Mouse (Mus musculus) liver, embryonic 12.5 days (tissue): ENCODE measurements around the gene Atp12a. TPM values are rescaled to one million over a fixed set of nuclear protein-coding genes. Genes with fewer than 3 reads are reported as not detected.

Source experiments
- ATAC-seq: fragments of 200-750 bp; cut with Nextera tagmentation; 2 replicates; pipeline ENCODE4 v1.8.0; 2017; ENCODE audit warnings: moderate number of reproducible peaks, mild to moderate bottlenecking, moderate library complexity
- H3K27ac ChIP-seq: fragments of 300-500 bp; sonication (generic); 2 replicates; pipeline ENCODE4 v1.5.1; 2016; ENCODE audit warnings: mild to moderate bottlenecking
- H3K27me3 ChIP-seq: fragments of 300-500 bp; sonication (generic); replicated peaks from 2 replicates; pipeline ENCODE4 v1.6.1; 2016; ENCODE audit warnings: mild to moderate bottlenecking, moderate library complexity
- H3K36me3 ChIP-seq: fragments of 300-500 bp; sonication (generic); 2 replicates; pipeline ENCODE4 v1.6.1; 2016; ENCODE audit warnings: mild to moderate bottlenecking, moderate library complexity
- H3K4me1 ChIP-seq: fragments of 300-500 bp; sonication (generic); 2 replicates; pipeline ENCODE4 v1.6.1; 2016
- H3K4me2 ChIP-seq: fragments of 300-500 bp; sonication (generic); 2 replicates; pipeline ENCODE4 v1.6.1; 2016; ENCODE audit warnings: mild to moderate bottlenecking, moderate library complexity
- H3K4me3 ChIP-seq: fragments of 300-500 bp; sonication (generic); 2 replicates; pipeline ENCODE4 v1.5.1; 2016; ENCODE audit warnings: mild to moderate bottlenecking, moderate library complexity
- H3K9ac ChIP-seq: fragments of 300-500 bp; sonication (generic); 2 replicates; pipeline ENCODE4 v1.6.1; 2016; ENCODE audit warnings: mild to moderate bottlenecking, moderate library complexity
- H3K9me3 ChIP-seq: fragments of 300-500 bp; sonication (generic); replicated peaks from 2 replicates; pipeline ENCODE4 v1.6.1; 2016; ENCODE audit warnings: mild to moderate bottlenecking, moderate library complexity
- WGBS: fragments of 180-500 bp; shearing (Covaris S2); methylation state at CpG from one replicate; pipeline ENCODE4 v1.1.7; 2016; ENCODE audit not compliant: insufficient replicate concordance; 5-methylcytosine and 5-hydroxymethylcytosine counted together
- polyA plus RNA-seq: library from polyadenylated mRNA; unstranded; fragments of >200 nt; fragmentation: Nextera tagmentation; extraction: Ambion mirVana; gene quantifications from 2 replicates; pipeline ENCODE4 v1.2.1, GENCODE M21; 2016

The Atp12a gene
- not detected in 2 replicates for polyA plus RNA-seq

DNA sequence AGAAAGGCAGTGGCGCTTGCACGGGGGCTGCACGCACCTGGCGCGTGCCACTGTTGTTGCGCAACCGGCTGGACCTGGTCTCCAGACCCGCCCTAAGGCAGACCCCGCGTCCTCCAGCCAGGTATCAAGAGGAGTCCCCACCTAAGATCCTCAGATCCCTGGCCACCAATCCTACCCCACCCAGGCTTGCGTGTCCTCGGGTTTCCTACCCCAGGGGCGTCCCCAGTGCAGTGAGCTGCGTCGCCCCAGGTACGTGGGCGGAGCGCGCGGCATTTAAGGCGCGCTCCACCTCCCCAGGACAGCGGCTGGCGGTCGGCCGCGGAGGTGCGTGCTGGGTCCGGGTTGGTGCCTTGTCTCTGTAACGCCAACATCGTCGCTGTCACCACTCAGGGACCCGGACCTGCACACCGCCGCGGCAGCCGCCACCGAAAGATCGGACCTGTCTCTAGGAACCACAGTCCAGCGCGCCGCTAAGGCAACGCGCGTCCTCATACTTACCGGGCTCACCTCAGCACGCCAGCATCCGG lies at the start of gene Atp12a:
Atp12a (plus strand) TSS at position 358 of the 527 bp plus-strand sequence.
- no peak within 1 kb of the TSS for H3K9ac ChIP-seq
- peak within 1 kb of the TSS; percentile 32 for H3K4me3 ChIP-seq
- H3K36me3 ChIP-seq, result no peaks in the 10 kb centered on the region
- 3% methylated on average over 48 of the region's 48 CpGs for WGBS
- H3K27ac ChIP-seq, result no peak within 1 kb of the TSS
- peak within 1 kb of the TSS; percentile 55 for H3K4me2 ChIP-seq
- ATAC-seq, result no peak
- peaks cover 71% of the 10 kb centered on the region for H3K27me3 ChIP-seq
- H3K4me1 ChIP-seq, result no peaks in the 10 kb centered on the region
- H3K9me3 ChIP-seq, result no peaks in the 10 kb centered on the region

DNA sequence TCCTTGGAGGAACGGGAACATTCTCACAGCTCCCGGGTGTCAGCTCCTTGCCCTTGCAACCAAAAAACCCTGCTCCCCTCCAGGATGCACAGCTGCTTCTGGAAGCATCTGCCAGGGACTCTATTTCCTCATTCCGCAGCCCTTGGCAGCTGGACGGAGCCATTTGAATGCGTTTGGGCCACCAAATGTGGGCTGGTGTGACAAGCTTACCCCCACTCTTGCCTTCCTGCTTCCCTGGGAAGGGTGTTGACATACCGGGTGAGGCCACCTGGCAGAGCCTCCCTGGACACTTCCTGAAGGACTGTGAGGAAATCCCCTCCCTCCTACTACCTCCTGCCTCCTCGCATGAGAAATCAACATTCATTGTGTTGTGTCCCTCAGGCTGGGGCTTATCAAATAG lies 49.3 kb upstream of the Atp12a start:
- Histone ChIP-seq H3K9me3 (no peaks in the 10 kb centered on the region), H3K27me3 (no peaks in the 10 kb centered on the region), H3K4me3 (no peak overlapping the region), H3K4me2 (no peak overlapping the region), H3K4me1 (no peaks in the 10 kb centered on the region), H3K36me3 (no peaks in the 10 kb centered on the region), H3K9ac (no peak overlapping the region), H3K27ac (no peak overlapping the region)
- 33% methylated on average over 7 of the region's 7 CpGs for WGBS
- no peak for ATAC-seq

DNA sequence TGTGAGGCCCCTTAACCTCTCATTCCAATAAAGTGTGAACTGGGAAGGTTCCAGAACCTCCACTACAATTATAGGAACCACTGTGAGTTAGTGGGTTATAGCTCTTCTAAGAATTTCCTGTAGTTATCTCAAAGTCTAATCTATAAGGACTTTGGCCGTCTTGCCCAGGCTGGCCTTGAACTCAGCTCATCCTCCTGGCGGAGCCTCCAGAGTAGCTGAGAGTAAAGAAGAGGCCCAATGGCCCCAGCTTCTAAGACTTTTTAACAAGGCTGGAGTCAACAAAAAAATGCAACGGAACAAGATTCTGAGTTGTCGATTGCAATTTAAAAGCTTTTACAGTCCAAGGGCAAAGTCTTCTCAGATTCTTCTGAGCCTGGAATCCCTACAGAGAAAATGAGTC lies 48.5 kb upstream of the Atp12a start:
- H3K27ac ChIP-seq, result no peak overlapping the region
- no peak overlapping the region for H3K4me2 ChIP-seq
- H3K9ac ChIP-seq, result no peak overlapping the region
- 71% methylated on average over 4 of the region's 4 CpGs for WGBS
- H3K27me3 ChIP-seq, result no peaks in the 10 kb centered on the region
- no peak for ATAC-seq
- H3K9me3 ChIP-seq, result no peaks in the 10 kb centered on the region
- H3K4me3 ChIP-seq, result no peak overlapping the region
- no peaks in the 10 kb centered on the region for H3K4me1 ChIP-seq
- H3K36me3 ChIP-seq, result no peaks in the 10 kb centered on the region

DNA sequence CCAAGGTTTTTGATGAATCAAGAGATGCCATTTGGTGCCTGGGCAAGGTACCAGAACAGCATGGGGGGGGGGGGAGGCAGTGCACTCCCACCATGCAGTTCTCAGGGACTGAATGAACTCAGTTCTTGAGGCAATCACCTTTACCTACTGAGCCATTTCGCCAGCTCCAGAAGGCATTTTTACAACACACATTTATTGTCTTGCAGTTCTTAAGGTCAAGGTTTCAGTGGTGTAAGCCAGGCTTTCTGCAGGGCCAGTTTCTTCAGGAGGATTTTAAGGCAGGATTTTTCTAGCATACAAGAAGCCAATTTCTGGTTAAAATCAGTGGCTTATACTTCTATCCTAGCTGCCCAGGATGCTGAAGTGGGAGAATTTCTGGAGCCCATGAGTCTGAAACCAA lies 41.9 kb upstream of the Atp12a start:
- ATAC-seq, result no peak
- Histone ChIP-seq H3K9ac (no peak overlapping the region), H3K4me3 (no peak overlapping the region), H3K4me2 (no peak overlapping the region), H3K36me3 (no peaks in the 10 kb centered on the region), H3K9me3 (no peaks in the 10 kb centered on the region), H3K27me3 (no peaks in the 10 kb centered on the region), H3K27ac (no peak overlapping the region), H3K4me1 (no peaks in the 10 kb centered on the region)
- WGBS, result 52% methylated on average over 1 of the region's 1 CpGs

DNA sequence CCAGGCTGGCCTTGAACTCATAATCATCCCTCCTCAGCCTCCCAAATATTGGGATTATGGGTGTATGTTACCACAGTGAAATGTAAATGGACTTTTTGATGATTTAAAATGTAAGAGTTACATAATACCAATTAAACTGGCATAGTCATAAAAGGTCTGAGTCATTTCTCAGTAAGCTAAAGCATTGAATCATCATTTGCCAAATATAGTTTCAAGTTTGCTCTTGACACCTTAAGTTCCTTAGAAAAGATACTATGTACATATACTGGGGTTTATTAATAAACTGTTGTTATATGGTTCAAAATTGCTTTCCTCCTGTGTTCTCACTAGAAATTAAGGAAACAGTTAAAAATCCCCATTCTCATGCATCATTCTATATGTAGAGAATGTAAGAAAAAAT lies 39.8 kb upstream of the Atp12a start:
- no peaks in the 10 kb centered on the region for H3K9me3 ChIP-seq
- H3K27ac ChIP-seq, result no peak overlapping the region
- no peak for ATAC-seq
- H3K4me2 ChIP-seq, result no peak overlapping the region
- H3K36me3 ChIP-seq, result no peaks in the 10 kb centered on the region
- H3K27me3 ChIP-seq, result no peaks in the 10 kb centered on the region
- H3K4me1 ChIP-seq, result no peaks in the 10 kb centered on the region
- H3K4me3 ChIP-seq, result no peak overlapping the region
- no peak overlapping the region for H3K9ac ChIP-seq

DNA sequence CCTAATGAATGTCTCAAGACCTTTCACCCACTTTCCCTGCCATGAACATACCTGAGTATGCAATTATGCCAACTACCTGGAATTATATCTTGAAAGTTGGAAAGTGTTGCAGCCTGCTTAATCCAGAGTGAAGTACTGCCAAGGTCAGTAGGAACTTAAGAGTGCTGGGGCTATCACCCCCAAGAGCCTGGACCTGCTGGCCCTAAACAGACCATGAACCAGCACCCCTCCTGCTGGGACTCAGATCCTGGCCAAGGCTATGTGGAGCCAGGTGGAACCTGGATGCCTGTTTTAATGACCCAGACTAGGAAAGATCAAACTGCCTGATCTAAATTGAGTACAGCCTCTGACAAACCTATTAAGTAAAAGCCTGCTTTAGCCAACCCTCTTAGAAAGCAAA lies 31.2 kb upstream of the Atp12a start:
- Histone ChIP-seq H3K36me3 (no peaks in the 10 kb centered on the region), H3K27me3 (no peaks in the 10 kb centered on the region), H3K27ac (no peak overlapping the region), H3K9ac (no peak overlapping the region), H3K4me1 (peaks cover 3% of the 10 kb centered on the region; the same call in 1 of the 2 replicates), H3K4me2 (no peak overlapping the region), H3K4me3 (no peak overlapping the region), H3K9me3 (no peaks in the 10 kb centered on the region)
- no peak for ATAC-seq

DNA sequence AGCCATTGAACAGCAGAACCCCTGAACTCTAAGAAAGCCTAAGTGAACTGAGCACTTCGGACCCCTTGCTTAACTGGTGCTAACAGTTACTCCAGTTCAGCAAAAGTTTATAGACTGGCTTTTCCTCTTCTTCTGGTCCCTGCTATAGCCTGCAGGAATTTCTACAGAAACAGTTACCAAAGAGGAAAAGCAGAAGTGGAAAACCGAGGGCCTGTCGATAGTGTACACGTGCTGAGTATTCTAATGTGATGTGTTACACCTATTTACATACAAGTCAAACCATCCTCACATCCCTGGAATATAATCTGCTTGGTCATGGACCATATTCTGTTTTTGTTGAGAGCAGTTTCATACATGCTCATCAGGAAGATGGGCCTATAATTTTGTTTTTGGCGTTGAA lies 30.4 kb upstream of the Atp12a start:
- WGBS, result 71% methylated on average over 5 of the region's 5 CpGs

DNA sequence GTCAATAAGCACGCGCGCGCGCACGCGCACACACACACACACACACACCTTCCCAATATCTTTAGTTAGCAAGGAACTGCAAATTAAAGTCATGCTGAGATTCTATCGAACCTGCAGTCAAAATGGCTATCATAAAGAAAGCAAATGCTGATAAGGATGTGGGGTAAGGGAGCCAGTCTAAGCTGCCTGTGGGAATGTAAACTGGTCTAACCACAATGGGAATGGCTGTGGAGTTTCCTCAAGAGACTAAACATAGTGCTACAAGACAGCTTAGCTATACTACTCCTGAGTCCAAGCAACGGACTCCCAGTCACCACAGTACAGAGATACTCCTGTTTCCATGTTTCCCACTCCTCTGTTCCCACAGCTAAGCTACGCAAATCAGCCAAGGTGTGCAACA lies 28.8 kb upstream of the Atp12a start:
- H3K4me1 ChIP-seq, result peaks cover 3% of the 10 kb centered on the region; the same call in 1 of the 2 replicates
- no peaks in the 10 kb centered on the region for H3K27me3 ChIP-seq
- ATAC-seq, result no peak
- H3K9me3 ChIP-seq, result no peaks in the 10 kb centered on the region
- H3K4me3 ChIP-seq, result no peak overlapping the region
- H3K36me3 ChIP-seq, result no peaks in the 10 kb centered on the region
- no peak overlapping the region for H3K4me2 ChIP-seq
- no peak overlapping the region for H3K9ac ChIP-seq
- no peak overlapping the region for H3K27ac ChIP-seq
- 85% methylated on average over 10 of the region's 10 CpGs for WGBS

More for the DNA sequence above, 30.4 kb upstream of the Atp12a start:
- Histone ChIP-seq H3K9ac (no peak overlapping the region), H3K27ac (no peak overlapping the region), H3K4me1 (peaks cover 3% of the 10 kb centered on the region; the same call in 1 of the 2 replicates), H3K9me3 (no peaks in the 10 kb centered on the region), H3K36me3 (no peaks in the 10 kb centered on the region), H3K4me3 (no peak overlapping the region), H3K27me3 (no peaks in the 10 kb centered on the region), H3K4me2 (no peak overlapping the region)
- no peak for ATAC-seq

DNA sequence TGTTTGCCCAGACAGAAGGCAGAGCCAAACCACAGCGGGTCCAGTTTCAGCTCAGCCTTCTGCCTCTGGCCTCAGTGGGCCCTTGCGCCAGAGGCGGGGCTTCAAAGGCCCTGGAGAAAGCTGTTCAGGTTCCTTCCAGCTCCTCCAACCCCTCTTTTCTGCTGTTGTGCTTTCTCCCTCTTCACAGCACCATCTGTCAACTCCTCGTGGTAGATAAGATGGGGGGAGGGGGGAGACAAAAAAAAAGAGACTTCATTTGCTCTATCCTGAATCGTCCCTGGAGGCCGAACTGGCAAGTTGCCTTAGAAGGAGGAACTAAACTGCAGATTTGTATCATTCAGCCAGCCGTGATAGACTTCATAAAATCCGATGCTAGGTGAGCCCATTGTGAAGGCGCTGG lies 27.8 kb upstream of the Atp12a start:
- Histone ChIP-seq H3K4me2 (no peak overlapping the region), H3K36me3 (no peaks in the 10 kb centered on the region), H3K9ac (no peak overlapping the region), H3K4me1 (peaks cover 3% of the 10 kb centered on the region; the same call in 1 of the 2 replicates), H3K27me3 (no peaks in the 10 kb centered on the region), H3K4me3 (no peak overlapping the region), H3K27ac (no peak overlapping the region), H3K9me3 (no peaks in the 10 kb centered on the region)
- ATAC-seq, result no peak
- 30% methylated on average over 9 of the region's 9 CpGs for WGBS

DNA sequence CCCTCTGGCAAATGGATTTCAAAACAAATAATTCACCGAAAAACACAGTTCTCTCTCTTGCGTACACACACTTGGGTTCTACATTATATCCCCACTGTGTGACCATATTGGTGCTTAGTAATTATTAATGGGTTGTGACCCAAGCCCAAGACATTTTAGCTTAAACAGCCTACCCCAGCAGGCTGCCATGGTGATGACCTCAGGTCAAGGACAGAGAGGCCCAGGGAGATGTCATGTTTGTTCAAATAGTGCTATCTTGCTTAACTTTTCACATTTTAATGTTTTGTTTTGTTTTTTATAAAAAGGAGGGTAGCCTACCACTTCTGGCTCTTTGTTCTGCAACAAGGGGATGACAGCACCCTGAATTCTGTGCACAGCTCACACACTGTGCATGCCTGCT lies 27.2 kb upstream of the Atp12a start:
- Histone ChIP-seq H3K36me3 (no peaks in the 10 kb centered on the region), H3K9ac (no peak overlapping the region), H3K4me1 (peaks cover 3% of the 10 kb centered on the region; the same call in 1 of the 2 replicates), H3K27ac (no peak overlapping the region), H3K27me3 (no peaks in the 10 kb centered on the region), H3K4me3 (no peak overlapping the region), H3K9me3 (no peaks in the 10 kb centered on the region), H3K4me2 (no peak overlapping the region)
- ATAC-seq, result no peak
- 67% methylated on average over 2 of the region's 2 CpGs for WGBS

DNA sequence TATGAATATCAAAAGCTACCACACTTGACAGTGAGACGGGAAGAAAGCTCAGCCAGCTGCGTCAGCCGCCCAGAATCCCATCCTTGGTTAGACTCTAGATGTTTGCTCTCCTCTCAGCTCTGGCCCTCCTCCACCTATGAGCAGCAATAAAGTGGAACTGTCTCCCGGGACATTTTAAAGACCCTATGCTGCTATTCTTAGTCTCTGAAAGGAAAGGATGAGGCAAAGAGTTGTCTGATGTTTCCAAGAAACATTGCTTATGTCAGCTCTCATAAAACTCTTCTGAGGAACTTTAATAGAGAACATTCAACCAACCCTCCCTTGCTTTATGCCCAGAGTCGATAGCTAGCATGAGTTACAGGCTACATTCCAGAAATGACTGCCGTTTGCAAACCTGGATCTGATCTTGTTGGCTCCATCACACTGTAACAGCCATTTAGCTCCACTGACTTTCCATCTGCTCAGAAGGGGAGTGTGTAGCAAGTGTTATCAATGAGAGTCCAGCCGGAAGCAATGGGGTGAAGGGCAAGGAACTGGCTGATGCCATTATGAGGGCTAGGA lies 25.9 kb upstream of the Atp12a start:
- ATAC-seq, result no peak
- Histone ChIP-seq H3K4me1 (peaks cover 3% of the 10 kb centered on the region; the same call in 1 of the 2 replicates), H3K4me3 (no peak overlapping the region), H3K27ac (no peak overlapping the region), H3K27me3 (no peaks in the 10 kb centered on the region), H3K9ac (no peak overlapping the region), H3K36me3 (no peaks in the 10 kb centered on the region), H3K4me2 (no peak overlapping the region), H3K9me3 (no peaks in the 10 kb centered on the region)
- WGBS, result 70% methylated on average over 7 of the region's 7 CpGs

DNA sequence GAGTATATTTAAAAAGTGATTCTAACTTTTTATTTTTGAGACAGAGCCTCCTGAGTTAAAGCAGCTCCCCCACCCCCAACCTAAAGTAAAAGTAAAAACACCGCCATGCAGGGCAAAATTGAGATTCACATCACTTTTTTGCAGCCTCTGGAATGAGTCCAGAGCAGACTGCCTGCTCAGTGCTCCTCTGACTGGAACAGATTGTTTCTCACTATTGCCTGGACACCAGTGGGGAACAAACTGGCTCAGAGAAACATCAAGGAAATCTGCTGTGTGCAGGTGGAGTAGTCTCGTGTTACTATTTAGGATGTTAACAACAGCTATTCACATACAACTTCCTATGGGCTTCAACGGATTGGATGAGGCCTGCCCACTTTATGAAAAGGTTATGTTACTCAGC lies 16.2 kb upstream of the Atp12a start:
- H3K27ac ChIP-seq, result no peak overlapping the region
- peaks cover 5% of the 10 kb centered on the region for H3K27me3 ChIP-seq
- WGBS, result 64% methylated on average over 3 of the region's 3 CpGs
- H3K4me3 ChIP-seq, result no peak overlapping the region
- ATAC-seq, result no peak
- no peak overlapping the region for H3K4me2 ChIP-seq
- H3K9ac ChIP-seq, result no peak overlapping the region
- no peaks in the 10 kb centered on the region for H3K9me3 ChIP-seq
- H3K4me1 ChIP-seq, result no peaks in the 10 kb centered on the region
- no peaks in the 10 kb centered on the region for H3K36me3 ChIP-seq

DNA sequence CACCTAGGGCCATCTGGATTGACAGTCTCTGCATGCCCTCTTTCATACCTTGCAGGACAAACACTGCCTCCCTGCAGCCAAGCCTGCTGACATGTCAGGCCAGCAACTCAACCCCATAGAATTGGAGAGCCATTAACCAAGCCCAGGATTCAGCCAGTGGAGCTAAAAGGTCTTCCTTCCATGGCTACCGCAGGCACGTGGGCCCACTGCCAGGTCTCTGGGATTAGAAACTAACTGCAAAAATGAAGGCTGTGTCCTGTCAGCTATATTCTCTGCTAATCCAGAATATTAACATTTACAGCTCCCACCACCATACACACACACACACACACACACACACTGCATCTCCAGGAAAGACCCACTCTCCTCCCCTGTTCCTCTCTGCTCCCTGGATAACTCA lies 15.3 kb upstream of the Atp12a start:
- no peaks in the 10 kb centered on the region for H3K36me3 ChIP-seq
- no peak for ATAC-seq

More for the DNA sequence above, 15.3 kb upstream of the Atp12a start:
- no peak overlapping the region for H3K4me2 ChIP-seq
- H3K27me3 ChIP-seq, result peaks cover 5% of the 10 kb centered on the region
- H3K4me3 ChIP-seq, result no peak overlapping the region
- no peak overlapping the region for H3K27ac ChIP-seq
- H3K9ac ChIP-seq, result no peak overlapping the region
- no peaks in the 10 kb centered on the region for H3K9me3 ChIP-seq
- no peaks in the 10 kb centered on the region for H3K4me1 ChIP-seq
- 86% methylated on average over 2 of the region's 2 CpGs for WGBS
